Mouse (Mus musculus) forebrain, postnatal 0 days (tissue): ENCODE data around the gene Sipa1l1. TPM values are rescaled to one million over a fixed set of nuclear protein-coding genes. Genes with fewer than 3 reads are reported as not detected.

ENCODE experiments used
- ATAC-seq: fragments of 200-750 bp; cut with Nextera tagmentation; 2 replicates; pipeline ENCODE4 v1.8.0; 2017; ENCODE audit warnings: mild to moderate bottlenecking, moderate library complexity
- DNase-seq: peaks from one replicate; pipeline ENCODE4 v3.0.0-alpha.2; 2015
- H3K27ac ChIP-seq: fragments of 300-500 bp; sonication (generic); 2 replicates; pipeline ENCODE4 v1.5.1; 2014; ENCODE audit warnings: low read depth, mild to moderate bottlenecking, antibody characterized with exemption, low read length, moderate library complexity, mixed read lengths
- H3K27me3 ChIP-seq: fragments of 300-500 bp; sonication (generic); 2 replicates; pipeline ENCODE4 v1.6.1; 2014; ENCODE audit warnings: mild to moderate bottlenecking, low read length, mixed read lengths; ENCODE audit not compliant: insufficient read depth
- H3K36me3 ChIP-seq: fragments of 300-500 bp; sonication (generic); 2 replicates; pipeline ENCODE4 v1.6.1; 2014; ENCODE audit warnings: mild to moderate bottlenecking, moderate library complexity; ENCODE audit not compliant: insufficient read depth
- H3K4me1 ChIP-seq: fragments of 300-500 bp; sonication (generic); 2 replicates; pipeline ENCODE4 v1.6.1; 2014; ENCODE audit warnings: antibody characterized with exemption; ENCODE audit not compliant: insufficient read depth
- H3K4me2 ChIP-seq: fragments of 300-500 bp; sonication (generic); 2 replicates; pipeline ENCODE4 v1.6.1; 2014; ENCODE audit warnings: low read depth, mild to moderate bottlenecking, moderate library complexity
- H3K4me3 ChIP-seq: fragments of 300-500 bp; sonication (generic); 2 replicates; pipeline ENCODE4 v1.5.1; 2014; ENCODE audit warnings: low read depth, low read length, mixed read lengths
- H3K9ac ChIP-seq: fragments of 300-500 bp; sonication (generic); 2 replicates; pipeline ENCODE4 v1.6.1; 2014; ENCODE audit warnings: mild to moderate bottlenecking
- H3K9me3 ChIP-seq: fragments of 300-500 bp; sonication (generic); 2 replicates; pipeline ENCODE4 v1.6.1; 2016; ENCODE audit warnings: low read length
- CTCF ChIP-seq: sonication (generic); IDR thresholded peaks from 2 replicates; pipeline ENCODE4 v1.5.1; 2016; ENCODE audit warnings: antibody characterized with exemption, control low read depth, low read depth
- WGBS: fragments of 180-500 bp; shearing (Covaris S2); extraction: QIAGEN DNeasy Blood & Tissue Kit; methylation state at CpG from one replicate; pipeline ENCODE4 v1.1.7; 2014; 5-methylcytosine and 5-hydroxymethylcytosine counted together
- polyA plus RNA-seq: library from polyadenylated mRNA; unstranded; fragments of >200 nt; fragmentation: Nextera tagmentation; extraction: Ambion mirVana; gene quantifications from 2 replicates; pipeline ENCODE4 v1.2.1, GENCODE M21; 2015
- total RNA-seq: library from RNA; depleted of rRNA; stranded (reverse); fragments of >200 nt; gene quantifications from 2 replicates; pipeline ENCODE4 v1.2.3, GENCODE M21; 2014

Gene Sipa1l1
- total and polyA plus RNA-seq, 2 experiments from 2014 or later: 13.4 to 43.1 TPM

GRCm38 (mm10) chr12:82189076-82189675, 20.1 kb downstream of the Sipa1l1 start:
- Histone ChIP-seq H3K36me3 (no peaks in the 10 kb centered on the region), H3K9ac (no peak overlapping the region), H3K27me3 (no peaks in the 10 kb centered on the region), H3K4me3 (no peak overlapping the region), H3K27ac (no peak overlapping the region), H3K4me2 (no peak overlapping the region), H3K9me3 (no peaks in the 10 kb centered on the region), H3K4me1 (no peaks in the 10 kb centered on the region)
- 45% methylated on average over 6 of the region's 6 CpGs for WGBS
- no peak for DNase-seq
- no peak for TF ChIP-seq CTCF
- ATAC-seq: no peak

GRCm38 (mm10) chr12:82189715-82190581, 20.8 kb downstream of the Sipa1l1 start:
- Histone ChIP-seq H3K4me2 (no peak overlapping the region), H3K9ac (no peak overlapping the region), H3K27me3 (no peaks in the 10 kb centered on the region), H3K27ac (no peak overlapping the region), H3K4me1 (no peaks in the 10 kb centered on the region), H3K4me3 (no peak overlapping the region), H3K36me3 (no peaks in the 10 kb centered on the region), H3K9me3 (no peaks in the 10 kb centered on the region)
- no peak for ATAC-seq
- no peak for DNase-seq
- TF ChIP-seq CTCF: no peak
- WGBS: 89% methylated on average over 16 of the region's 16 CpGs

- Histone ChIP-seq H3K27ac (no peak overlapping the region), H3K4me1 (no peaks in the 10 kb centered on the region), H3K27me3 (no peaks in the 10 kb centered on the region), H3K36me3 (no peaks in the 10 kb centered on the region), H3K9me3 (no peaks in the 10 kb centered on the region), H3K4me2 (no peak overlapping the region), H3K9ac (no peak overlapping the region), H3K4me3 (no peak overlapping the region)
- ATAC-seq (no peak), DNase-seq (no peak)
- TF ChIP-seq CTCF: no peak
- WGBS: 95% methylated on average over 16 of the region's 16 CpGs
Observed at GRCm38 (mm10) chr12:82190582-82190965, 21.5 kb downstream of the Sipa1l1 start.

GRCm38 (mm10) chr12:82191686-82192085, 22.6 kb downstream of the Sipa1l1 start:
- Histone ChIP-seq H3K36me3 (no peaks in the 10 kb centered on the region), H3K4me1 (no peaks in the 10 kb centered on the region), H3K4me3 (no peak overlapping the region), H3K9ac (no peak overlapping the region), H3K9me3 (no peaks in the 10 kb centered on the region), H3K27ac (no peak overlapping the region), H3K4me2 (no peak overlapping the region), H3K27me3 (no peaks in the 10 kb centered on the region)
- WGBS: 80% methylated on average over 5 of the region's 5 CpGs
- DNase-seq: no peak
- ATAC-seq: no peak
- no peak for TF ChIP-seq CTCF

- no peaks in the 10 kb centered on the region for H3K4me1 ChIP-seq
- no peak overlapping the region for H3K4me2 ChIP-seq
- no peak for TF ChIP-seq CTCF
- H3K4me3 ChIP-seq: no peak overlapping the region
- ATAC-seq (no peak), DNase-seq (no peak)
- 88% methylated on average over 4 of the region's 4 CpGs for WGBS
- no peak overlapping the region for H3K27ac ChIP-seq
- H3K9ac ChIP-seq: no peak overlapping the region
- H3K27me3 ChIP-seq: no peaks in the 10 kb centered on the region
- H3K36me3 ChIP-seq: no peaks in the 10 kb centered on the region
- no peaks in the 10 kb centered on the region for H3K9me3 ChIP-seq
Observed at GRCm38 (mm10) chr12:82192641-82193054, 23.5 kb downstream of the Sipa1l1 start.

- TF ChIP-seq CTCF: no peak
- Histone ChIP-seq H3K27ac (no peak overlapping the region), H3K27me3 (no peaks in the 10 kb centered on the region), H3K9me3 (no peaks in the 10 kb centered on the region), H3K4me3 (no peak overlapping the region), H3K4me2 (no peak overlapping the region), H3K4me1 (no peaks in the 10 kb centered on the region), H3K36me3 (no peaks in the 10 kb centered on the region), H3K9ac (no peak overlapping the region)
- ATAC-seq (no peak), DNase-seq (no peak)
- 51% methylated on average over 2 of the region's 2 CpGs for WGBS
Observed at GRCm38 (mm10) chr12:82193476-82193875, 24.4 kb downstream of the Sipa1l1 start.

- Histone ChIP-seq H3K36me3 (no peaks in the 10 kb centered on the region), H3K9ac (no peak overlapping the region), H3K4me1 (no peaks in the 10 kb centered on the region), H3K9me3 (no peaks in the 10 kb centered on the region), H3K4me3 (no peak overlapping the region), H3K27ac (no peak overlapping the region), H3K4me2 (no peak overlapping the region), H3K27me3 (no peaks in the 10 kb centered on the region)
- ATAC-seq (no peak), DNase-seq (no peak)
- no peak for TF ChIP-seq CTCF
- WGBS: 86% methylated on average over 3 of the region's 3 CpGs
Observed at GRCm38 (mm10) chr12:82194919-82195318, 25.8 kb downstream of the Sipa1l1 start.
